Mouse (Mus musculus): ENCODE measurements at regions not wholly inside any gene's neighbourhood (a gene's known extent, or its start where the extent isn't known, plus 50 kb on each side); places are given as distances from the start of the nearest gene placed in this dataset.

DNA sequence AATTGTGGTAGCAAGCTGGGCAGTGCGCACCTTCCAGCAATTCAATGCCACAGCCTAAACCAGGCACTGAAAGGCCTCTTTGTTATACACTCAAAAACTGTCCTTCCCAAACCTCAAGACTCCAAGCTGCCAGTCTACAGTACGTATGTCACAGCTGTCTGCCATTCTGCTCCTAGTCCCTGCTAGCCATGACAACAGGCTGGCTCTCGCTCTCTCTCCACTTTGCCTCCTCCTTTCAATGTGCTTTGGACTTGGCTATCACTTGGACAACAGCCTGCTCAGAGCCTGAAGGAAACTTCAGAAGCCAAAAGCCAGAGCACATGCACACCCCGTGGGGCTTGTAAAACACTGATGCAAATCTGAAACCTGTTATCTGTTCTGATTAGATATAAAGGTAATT, 125.9 kb upstream of the Plcz1 start:
- TF ChIP-seq POU5F1 (IDR thresholded peaks at IDR 0.05; ENCODE audit: borderline replicate concordance, low read length) (no peak), NANOG (IDR thresholded peaks at IDR 0.05; ENCODE audit: borderline replicate concordance, low read length) (no peak), CTCF (conservative IDR thresholded peaks at IDR 0.05; ENCODE audit: low read length) (no peak)
